Mouse (Mus musculus) intestine, embryonic 16.5 days (tissue): ENCODE measurements around the gene Mrnip. TPM values are rescaled to one million over a fixed set of nuclear protein-coding genes. Genes with fewer than 3 reads are reported as not detected.

ENCODE experiments used
- ATAC-seq: fragments of 200-750 bp; cut with Nextera tagmentation; 2 replicates; pipeline ENCODE4 v1.8.0; 2017; ENCODE audit warnings: moderate TSS enrichment, moderate library complexity
- H3K27ac ChIP-seq: fragments of 300-500 bp; sonication (generic); 2 replicates; pipeline ENCODE4 v1.5.1; 2014; ENCODE audit warnings: mild to moderate bottlenecking, low read length
- H3K27me3 ChIP-seq: fragments of 300-500 bp; sonication (generic); replicated peaks from 2 replicates; pipeline ENCODE4 v1.6.1; 2014; ENCODE audit warnings: low read length, control low read depth, mixed read lengths; ENCODE audit not compliant: control insufficient read depth, insufficient read depth
- H3K36me3 ChIP-seq: fragments of 300-500 bp; sonication (generic); 2 replicates; pipeline ENCODE4 v1.6.1; 2014; ENCODE audit warnings: low read length, control low read depth; ENCODE audit not compliant: control insufficient read depth, insufficient read depth
- H3K4me1 ChIP-seq: fragments of 300-500 bp; sonication (generic); 2 replicates; pipeline ENCODE4 v1.6.1; 2014; ENCODE audit warnings: low read length, control low read depth, mixed read lengths; ENCODE audit not compliant: control insufficient read depth, insufficient read depth
- H3K4me2 ChIP-seq: fragments of 300-500 bp; sonication (generic); 2 replicates; pipeline ENCODE4 v1.6.1; 2014; ENCODE audit warnings: low read depth, low read length, control low read depth
- H3K4me3 ChIP-seq: fragments of 300-500 bp; sonication (generic); 2 replicates; pipeline ENCODE4 v1.5.1; 2014; ENCODE audit warnings: mild to moderate bottlenecking, low read length
- H3K9ac ChIP-seq: fragments of 300-500 bp; sonication (generic); 2 replicates; pipeline ENCODE4 v1.6.1; 2014; ENCODE audit warnings: low read depth, low read length
- H3K9me3 ChIP-seq: fragments of 300-500 bp; sonication (generic); 2 replicates; pipeline ENCODE4 v1.6.1; 2016; ENCODE audit warnings: low read length, control low read depth; ENCODE audit not compliant: control insufficient read depth
- WGBS: fragments of 180-500 bp; shearing (Covaris S2); extraction: QIAGEN DNeasy Blood & Tissue Kit; methylation state at CpG from one replicate; pipeline ENCODE4 v1.1.7; 2014; 5-methylcytosine and 5-hydroxymethylcytosine counted together
- polyA plus RNA-seq: library from polyadenylated mRNA; unstranded; fragments of >200 nt; fragmentation: Nextera tagmentation; extraction: Ambion mirVana; gene quantifications from 2 replicates; pipeline ENCODE4 v1.2.1, GENCODE M21; 2015

The Mrnip gene
- polyA plus RNA-seq, 1 experiment from 2014 or later, result 12.4 TPM

- Histone ChIP-seq H3K27ac (no peak overlapping the region), H3K27me3 (no peaks in the 10 kb centered on the region), H3K4me3 (no peak overlapping the region), H3K9me3 (no peaks in the 10 kb centered on the region), H3K4me2 (no peak overlapping the region), H3K36me3 (peaks cover 42% of the 10 kb centered on the region), H3K9ac (no peak overlapping the region), H3K4me1 (no peaks in the 10 kb centered on the region)
- ATAC-seq, result no peak
- WGBS, result 84% methylated on average over 3 of the region's 3 CpGs
Measured at GRCm38 (mm10) chr11:50145529-50145928, 28.7 kb upstream of the Mrnip start.

DNA sequence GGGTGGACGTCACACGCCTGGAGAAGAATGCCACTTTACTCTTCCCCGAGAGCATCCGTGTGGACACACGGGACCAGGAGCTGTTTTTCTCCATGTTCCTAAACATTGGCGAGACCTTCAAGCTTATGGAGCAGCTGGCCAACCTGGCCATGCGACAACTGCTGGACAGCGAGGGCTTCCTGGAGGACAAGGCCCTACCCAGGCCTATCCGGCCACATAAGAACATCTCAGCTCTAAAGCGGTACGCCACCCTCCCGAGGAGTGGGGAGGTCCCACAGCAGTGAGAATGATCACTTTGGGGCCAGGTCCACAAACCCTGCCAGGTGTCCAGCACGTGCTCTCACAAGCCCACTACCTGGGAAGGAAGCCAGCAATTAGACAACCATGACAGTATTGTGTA, 28.1 kb upstream of the Mrnip start:
- Histone ChIP-seq H3K4me3 (no peak overlapping the region), H3K27ac (no peak overlapping the region), H3K4me1 (no peaks in the 10 kb centered on the region), H3K36me3 (peaks cover 47% of the 10 kb centered on the region), H3K9me3 (no peaks in the 10 kb centered on the region), H3K9ac (no peak overlapping the region), H3K27me3 (no peaks in the 10 kb centered on the region), H3K4me2 (no peak overlapping the region)
- no peak for ATAC-seq
- 96% methylated on average over 13 of the region's 13 CpGs for WGBS

DNA sequence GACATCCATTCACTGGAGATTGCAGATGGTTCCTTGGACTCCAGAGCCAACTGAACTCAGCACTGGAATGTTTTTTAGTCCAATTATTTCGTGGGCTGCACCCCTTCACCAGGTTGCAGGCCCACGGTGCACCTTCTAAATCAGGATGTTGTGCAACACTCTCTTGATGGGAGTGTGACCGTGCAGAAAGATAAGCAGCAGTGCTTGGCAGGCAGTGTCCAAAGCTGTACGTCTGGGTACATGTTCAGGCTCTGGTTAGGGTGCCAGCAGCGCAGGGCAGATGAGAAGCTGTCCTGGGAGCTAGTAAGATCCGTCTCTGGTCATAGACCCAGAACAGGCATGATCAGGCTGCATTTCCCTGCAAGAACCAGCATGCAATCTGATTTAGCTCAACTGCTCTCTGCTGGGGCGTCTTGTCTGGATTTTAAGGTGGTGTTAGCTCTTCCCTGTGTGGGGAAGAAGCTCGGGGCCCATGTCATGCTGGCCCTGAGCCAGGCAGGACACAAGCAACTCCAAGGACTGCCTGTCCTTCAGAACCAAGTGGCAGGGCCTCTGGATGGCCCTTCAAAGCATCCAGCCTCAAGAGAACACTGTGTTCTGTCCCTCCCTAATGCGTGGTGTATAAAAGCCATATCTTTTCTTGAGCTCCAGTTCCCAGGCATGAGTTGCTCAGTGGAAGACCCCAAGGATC, 26.8 kb upstream of the Mrnip start:
- Histone ChIP-seq H3K4me2 (no peak overlapping the region), H3K4me3 (no peak overlapping the region), H3K27ac (no peak overlapping the region), H3K9me3 (no peaks in the 10 kb centered on the region), H3K27me3 (no peaks in the 10 kb centered on the region), H3K9ac (no peak overlapping the region), H3K4me1 (no peaks in the 10 kb centered on the region), H3K36me3 (peaks cover 47% of the 10 kb centered on the region)
- no peak for ATAC-seq
- 83% methylated on average over 9 of the region's 9 CpGs for WGBS

DNA sequence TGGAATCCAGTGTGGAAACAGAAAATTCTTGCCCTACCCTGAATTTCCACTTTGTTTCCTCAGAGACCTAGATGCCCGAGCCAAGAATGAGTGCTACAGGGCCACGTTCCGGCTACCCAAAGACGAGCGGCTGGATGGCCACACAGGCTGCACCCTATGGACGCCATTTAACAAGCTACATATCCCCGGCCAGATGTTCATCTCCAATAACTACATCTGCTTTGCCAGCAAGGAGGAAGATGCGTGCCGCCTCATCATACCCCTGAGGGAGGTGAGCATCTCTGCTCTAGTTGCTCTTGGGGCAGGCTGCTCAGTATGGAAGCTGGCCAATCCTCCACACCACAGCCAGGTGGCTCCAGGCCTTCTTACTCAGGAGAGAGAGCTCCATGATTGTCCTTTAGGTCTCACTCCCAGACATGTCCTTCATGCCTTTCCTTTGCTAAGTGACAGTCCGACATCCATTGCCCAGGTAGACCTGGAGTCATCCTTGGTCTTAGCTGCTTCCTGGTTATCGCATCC, 26.2 kb upstream of the Mrnip start:
- WGBS, result 94% methylated on average over 11 of the region's 11 CpGs
- H3K27me3 ChIP-seq, result no peaks in the 10 kb centered on the region

DNA sequence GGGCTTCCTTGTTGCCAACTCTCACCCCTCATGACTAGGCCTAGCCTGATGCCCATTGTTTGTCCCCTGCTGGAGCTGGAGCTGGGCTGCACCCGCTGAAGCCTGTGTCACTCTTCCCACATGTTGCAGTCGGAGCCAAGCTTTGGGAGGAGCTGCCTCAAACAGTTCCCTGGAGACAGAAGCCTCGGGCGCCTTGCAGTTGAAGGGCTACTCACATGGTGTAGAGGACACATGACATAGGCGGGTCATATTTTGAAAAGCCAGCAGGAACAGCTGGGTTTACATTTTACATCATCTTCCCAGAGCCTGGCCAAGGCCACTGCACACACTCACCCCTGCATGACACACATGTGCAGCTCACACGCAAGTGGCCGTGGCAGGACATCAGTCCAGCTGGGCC, 25.0 kb upstream of the Mrnip start:
- Histone ChIP-seq H3K36me3 (peaks cover 39% of the 10 kb centered on the region), H3K27ac (no peak overlapping the region), H3K9ac (no peak overlapping the region), H3K4me3 (no peak overlapping the region), H3K9me3 (no peaks in the 10 kb centered on the region), H3K4me2 (no peak overlapping the region), H3K4me1 (no peaks in the 10 kb centered on the region), H3K27me3 (no peaks in the 10 kb centered on the region)
- no peak for ATAC-seq
- WGBS, result 87% methylated on average over 7 of the region's 7 CpGs

More for the DNA sequence above, 26.2 kb upstream of the Mrnip start:
- no peak for ATAC-seq
- H3K4me3 ChIP-seq, result no peak overlapping the region
- peaks cover 40% of the 10 kb centered on the region for H3K36me3 ChIP-seq
- no peak overlapping the region for H3K27ac ChIP-seq
- H3K4me2 ChIP-seq, result no peak overlapping the region
- no peak overlapping the region for H3K9ac ChIP-seq
- no peaks in the 10 kb centered on the region for H3K4me1 ChIP-seq
- H3K9me3 ChIP-seq, result no peaks in the 10 kb centered on the region

DNA sequence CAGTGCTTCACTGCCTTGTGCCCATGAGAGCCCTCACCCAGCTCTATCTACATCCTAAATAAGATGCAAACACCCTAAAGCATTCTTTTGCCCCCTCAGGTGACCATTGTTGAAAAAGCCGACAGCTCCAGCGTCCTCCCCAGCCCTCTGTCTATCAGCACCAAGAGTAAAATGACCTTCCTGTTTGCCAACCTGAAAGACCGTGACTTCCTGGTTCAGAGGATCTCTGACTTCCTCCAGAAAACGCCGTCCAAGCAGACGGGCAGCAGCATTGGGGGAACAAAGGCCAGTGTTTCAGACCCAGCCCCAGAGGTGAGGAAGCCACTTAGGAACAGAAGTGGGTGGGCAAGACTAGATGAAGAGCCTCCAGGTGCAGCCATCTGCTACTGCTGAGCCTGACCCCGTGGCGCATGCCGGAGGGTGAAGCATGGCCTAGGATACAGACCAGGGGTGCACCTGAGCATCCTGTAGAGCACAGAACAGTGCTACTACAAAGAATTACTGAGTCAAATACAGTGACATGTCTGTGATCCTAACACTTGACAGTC, 24.6 kb upstream of the Mrnip start:
- 86% methylated on average over 9 of the region's 9 CpGs for WGBS
- ATAC-seq, result no peak

DNA sequence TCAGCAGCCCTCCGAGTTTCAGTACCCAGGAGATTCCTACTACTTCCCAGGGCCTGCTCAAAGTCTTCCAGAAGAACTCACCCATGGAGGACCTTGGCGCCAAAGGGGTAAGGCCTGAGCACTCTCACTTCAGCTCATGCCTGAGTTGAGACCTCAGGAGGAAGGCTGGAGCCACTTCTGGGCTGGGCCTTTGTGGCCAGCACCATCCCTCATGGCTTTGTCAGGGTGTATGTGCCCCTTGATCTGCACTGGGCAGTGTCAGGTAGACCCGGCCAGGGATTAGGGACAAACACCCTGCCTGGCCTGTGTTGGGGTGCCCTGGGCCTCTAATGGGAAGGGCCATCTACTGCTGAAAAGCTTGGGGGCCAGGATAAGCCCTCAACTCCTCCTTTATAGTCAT, 22.9 kb upstream of the Mrnip start:
- Histone ChIP-seq H3K4me2 (no peak overlapping the region), H3K36me3 (peaks cover 30% of the 10 kb centered on the region), H3K4me1 (no peaks in the 10 kb centered on the region), H3K9ac (no peak overlapping the region), H3K27me3 (no peaks in the 10 kb centered on the region), H3K27ac (no peak overlapping the region), H3K4me3 (no peak overlapping the region), H3K9me3 (no peaks in the 10 kb centered on the region)
- ATAC-seq, result no peak
- whole genome bisulfite sequencing, result 91% methylated on average over 3 of the region's 3 CpGs

More for the DNA sequence above, 24.6 kb upstream of the Mrnip start:
- Histone ChIP-seq H3K4me2 (no peak overlapping the region), H3K4me3 (no peak overlapping the region), H3K27ac (no peak overlapping the region), H3K9me3 (no peaks in the 10 kb centered on the region), H3K4me1 (no peaks in the 10 kb centered on the region), H3K27me3 (no peaks in the 10 kb centered on the region), H3K9ac (no peak overlapping the region), H3K36me3 (peaks cover 39% of the 10 kb centered on the region)

DNA sequence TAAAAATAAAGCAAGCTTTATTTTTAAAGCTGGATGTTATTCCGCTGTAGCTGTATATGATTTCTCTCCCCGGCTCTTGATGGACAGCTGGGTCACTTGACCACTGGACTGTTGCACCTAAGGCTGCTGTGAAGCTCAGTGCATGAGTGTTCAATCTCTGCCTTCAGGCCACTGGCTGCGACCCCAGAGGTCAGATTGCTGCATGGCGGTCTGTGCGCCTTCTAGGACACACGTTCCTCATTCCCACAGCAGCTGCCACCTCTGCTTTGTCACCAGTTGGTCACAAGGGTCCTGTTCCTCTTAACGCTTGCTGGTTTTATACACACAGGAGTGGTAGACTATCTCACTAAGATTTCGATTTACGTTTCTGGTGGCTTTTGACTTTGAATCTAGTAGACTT, 20.1 kb upstream of the Mrnip start:
- peaks cover 24% of the 10 kb centered on the region for H3K36me3 ChIP-seq
- no peaks in the 10 kb centered on the region for H3K4me1 ChIP-seq
- H3K9ac ChIP-seq, result no peak overlapping the region
- 76% methylated on average over 9 of the region's 9 CpGs for WGBS
- no peak overlapping the region for H3K27ac ChIP-seq
- no peaks in the 10 kb centered on the region for H3K9me3 ChIP-seq
- no peak for ATAC-seq
- no peak overlapping the region for H3K4me2 ChIP-seq
- H3K27me3 ChIP-seq, result no peaks in the 10 kb centered on the region
- H3K4me3 ChIP-seq, result no peak overlapping the region

GRCm38 (mm10) chr11:50154777-50155520, 19.3 kb upstream of the Mrnip start:
- WGBS, result 86% methylated on average over 12 of the region's 12 CpGs
- ATAC-seq, result no peak
- H3K4me2 ChIP-seq, result no peak overlapping the region
- H3K27ac ChIP-seq, result no peak overlapping the region
- H3K4me1 ChIP-seq, result no peaks in the 10 kb centered on the region
- no peak overlapping the region for H3K4me3 ChIP-seq
- no peaks in the 10 kb centered on the region for H3K9me3 ChIP-seq
- H3K27me3 ChIP-seq, result no peaks in the 10 kb centered on the region
- H3K36me3 ChIP-seq, result peaks cover 23% of the 10 kb centered on the region
- no peak overlapping the region for H3K9ac ChIP-seq
